Comparison of ENCODE assay signal across 17 mouse cellular contexts in the genomic region with DNA sequence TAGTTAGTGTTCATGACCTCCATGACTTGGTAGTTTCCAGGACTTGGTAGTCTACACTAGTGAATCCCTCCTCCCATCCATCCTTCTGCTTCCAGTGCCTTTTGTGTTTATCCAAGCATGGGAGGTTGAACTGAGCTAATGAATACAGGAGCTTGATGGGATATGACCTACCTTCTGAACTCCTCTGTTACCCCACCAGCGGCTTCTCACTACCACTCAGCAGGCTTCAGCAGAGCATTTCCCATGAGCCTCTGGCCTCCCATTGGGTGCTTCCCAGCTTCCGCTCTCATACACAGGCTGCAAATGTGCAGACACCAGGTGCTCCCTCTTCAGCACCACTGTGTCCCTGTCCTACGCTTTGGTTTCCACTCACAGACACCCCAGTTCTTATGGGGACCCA. TPM values are rescaled to one million over a fixed set of nuclear protein-coding genes. Genes with fewer than 3 reads are reported as not detected.
A peak's percentile ranks its signal among the peaks of the same experiment; 100 is the strongest.
DNase-seq lines count a peak whose midpoint lies in the region; ATAC-seq lines count a peak whose summit lies in the region.
"Had no signal": no experiment of that assay in that cellular context is flagged by ENCODE, and none has a peak within 500 bp of the region (broad histone marks: within the 10 kb centered on the region; RNA-seq: fewer than 3 reads in every experiment).

No protein-coding gene starts in this region.

- peak; percentile 62; the same call in 1 of the 2 replicates for ATAC-seq in kidney, embryonic 15.5 days (replicated peaks; ENCODE audit: low FRiP score)
- 0 out of 2 replicates have a peak, but pooled peaks have one; percentile 9 for ATAC-seq in neural tube, embryonic 12.5 days (ENCODE audit: low FRiP score, low read depth)
- ATAC-seq in neural tube, embryonic 14.5 days (ENCODE audit: low read depth): peak; percentile 49; the same call in 1 of the 2 replicates

- H3K4me1 ChIP-seq in kidney, embryonic 15.5 days: no peaks in the 10 kb centered on the region
- no peaks in the 10 kb centered on the region for H3K4me1 ChIP-seq in neural tube, embryonic 12.5 days
- 0 out of 2 replicates have a peak, but pooled peaks cover 5% of the 10 kb centered on the region for H3K4me1 ChIP-seq in neural tube, embryonic 14.5 days (ENCODE audit: control insufficient read depth, insufficient read depth, low read length)
- H3K4me1 ChIP-seq: embryonic facial prominence, embryonic 13.5 days; forebrain, embryonic 12.5 days; heart, embryonic 15.5 days had no signal

- no peak overlapping the region for H3K27ac ChIP-seq in kidney, embryonic 15.5 days
- H3K27ac ChIP-seq in neural tube, embryonic 12.5 days: no peak overlapping the region
- no peak overlapping the region for H3K27ac ChIP-seq in neural tube, embryonic 14.5 days (ENCODE audit: low read depth, low read length)
- H3K27ac ChIP-seq: embryonic facial prominence, embryonic 13.5 days; forebrain, embryonic 12.5 days; heart, adult 2 months; heart, embryonic 15.5 days had no signal

- no peak overlapping the region for H3K4me2 ChIP-seq in kidney, embryonic 15.5 days
- no peak overlapping the region for H3K4me2 ChIP-seq in neural tube, embryonic 12.5 days (replicated peaks)
- no peak overlapping the region for H3K4me2 ChIP-seq in neural tube, embryonic 14.5 days (ENCODE audit: low read depth, low read length)
- H3K4me2 ChIP-seq: embryonic facial prominence, embryonic 13.5 days; forebrain, embryonic 12.5 days; heart, embryonic 11.5 days; heart, embryonic 15.5 days had no signal

- no peaks in the 10 kb centered on the region for H3K27me3 ChIP-seq in kidney, embryonic 15.5 days
- H3K27me3 ChIP-seq in neural tube, embryonic 12.5 days (replicated peaks): no peaks in the 10 kb centered on the region
- H3K27me3 ChIP-seq in neural tube, embryonic 14.5 days (ENCODE audit: control insufficient read depth, insufficient read depth, low read length): no peaks in the 10 kb centered on the region
- H3K27me3 ChIP-seq: embryonic facial prominence, embryonic 13.5 days; forebrain, embryonic 12.5 days; heart, embryonic 15.5 days had no signal

- intact Hi-C loops in gastrocnemius, postnatal 36 days (cut with DNase I): no loop called here

- WGBS in kidney, embryonic 15.5 days: 85% methylated on average over 3 of the region's 3 CpGs
- WGBS in neural tube, embryonic 12.5 days: 81% methylated on average over 3 of the region's 3 CpGs
- WGBS in neural tube, embryonic 14.5 days: 90% methylated on average over 3 of the region's 3 CpGs

- H3K36me3 ChIP-seq in kidney, embryonic 15.5 days: no peaks in the 10 kb centered on the region
- H3K36me3 ChIP-seq in neural tube, embryonic 12.5 days: no peaks in the 10 kb centered on the region
- H3K36me3 ChIP-seq in neural tube, embryonic 14.5 days (ENCODE audit: control insufficient read depth, insufficient read depth, low read length): no peaks in the 10 kb centered on the region
- H3K36me3 ChIP-seq: embryonic facial prominence, embryonic 13.5 days; forebrain, embryonic 12.5 days; heart, embryonic 15.5 days had no signal

- H3K9ac ChIP-seq in kidney, embryonic 15.5 days: no peak overlapping the region
- H3K9ac ChIP-seq in neural tube, embryonic 12.5 days: no peak overlapping the region
- H3K9ac ChIP-seq in neural tube, embryonic 14.5 days (replicated peaks; ENCODE audit: low read depth, low read length): no peak overlapping the region
- H3K9ac ChIP-seq: embryonic facial prominence, embryonic 13.5 days; forebrain, embryonic 12.5 days; heart, embryonic 15.5 days had no signal

- no peaks in the 10 kb centered on the region for H3K9me3 ChIP-seq in kidney, embryonic 15.5 days (replicated peaks)
- no peaks in the 10 kb centered on the region for H3K9me3 ChIP-seq in neural tube, embryonic 12.5 days
- H3K9me3 ChIP-seq in neural tube, embryonic 14.5 days (ENCODE audit: control insufficient read depth, low read length): no peaks in the 10 kb centered on the region
- H3K9me3 ChIP-seq: embryonic facial prominence, embryonic 13.5 days; forebrain, embryonic 12.5 days; heart, embryonic 15.5 days had no signal

- H3K4me3 ChIP-seq in kidney, embryonic 15.5 days (replicated peaks): no peak overlapping the region
- H3K4me3 ChIP-seq in neural tube, embryonic 12.5 days: no peak overlapping the region
- no peak overlapping the region for H3K4me3 ChIP-seq in neural tube, embryonic 14.5 days (ENCODE audit: low read depth, low read length)
- H3K4me3 ChIP-seq: embryonic facial prominence, embryonic 13.5 days; forebrain, embryonic 12.5 days; heart, adult 2 months; heart, embryonic 15.5 days had no signal

- no peak for DNase-seq in kidney, adult 8-10 months
- no peak for DNase-seq in neural tube, embryonic 10.5 days (ENCODE audit: extremely low spot score, low spot score)
- DNase-seq in gastrocnemius, postnatal 36 days: no peak
- DNase-seq: adrenal gland, adult 2 months; adrenal gland, postnatal 25 days; cerebellum, adult 18-20 months; cerebellum, adult 9-11 months; cerebellum, postnatal 36 days; gastrocnemius, postnatal 10 days; heart, adult 2 months had no signal

RNA-seq across cellular contexts. Expression of a gene that starts 36.9 kb away (rescaled TPM):
- polyA plus RNA-seq in kidney, embryonic 15.5 days (2015; fragmentation: Nextera tagmentation; extraction: Ambion mirVana): 0.14 and 0.21 TPM in 2 replicates
- 7.8 and 7.9 TPM in 2 replicates for polyA plus RNA-seq in neural tube, embryonic 12.5 days (2016; fragmentation: Nextera tagmentation; extraction: Ambion mirVana)
- polyA plus RNA-seq in neural tube, embryonic 14.5 days (2014; fragmentation: Nextera tagmentation; extraction: Ambion mirVana): 20.0 and 22.8 TPM in 2 replicates
- total RNA-seq in gastrocnemius, postnatal 36 days (2021): under 1 TPM; 0.52 to 0.64 TPM
- polyA plus RNA-seq: heart, embryonic 15.5 days had no signal

Comparison
In these comparisons a context has a peak if more than half of its experiments do, and no peak if none do; other contexts are left out.
1. ATAC-seq: peak in every context shown above with its lines; median percentile 62 in kidney, embryonic 15.5 days; 49 in neural tube, embryonic 14.5 days; 9 in neural tube, embryonic 12.5 days.